Mouse (Mus musculus) lung, embryonic 14.5 days (tissue): ENCODE measurements around the gene Zbtb16. TPM values are rescaled to one million over a fixed set of nuclear protein-coding genes. Genes with fewer than 3 reads are reported as not detected.

Experiments
- ATAC-seq: fragments of 200-750 bp; cut with Nextera tagmentation; 2 replicates; pipeline ENCODE4 v1.8.0; 2017; ENCODE audit warnings: mild to moderate bottlenecking, moderate TSS enrichment, moderate library complexity; ENCODE audit not compliant: insufficient read depth
- DNase-seq: peaks from one replicate; pipeline ENCODE4 v3.0.0-alpha.2; 2015
- H3K27ac ChIP-seq: fragments of 300-500 bp; sonication (generic); 2 replicates; pipeline ENCODE4 v1.5.1; 2014; ENCODE audit warnings: low read depth, mild to moderate bottlenecking, moderate library complexity
- H3K27me3 ChIP-seq: fragments of 300-500 bp; sonication (generic); 2 replicates; pipeline ENCODE4 v1.6.1; 2014; ENCODE audit warnings: low read length, control low read depth; ENCODE audit not compliant: insufficient read depth
- H3K36me3 ChIP-seq: fragments of 300-500 bp; sonication (generic); 2 replicates; pipeline ENCODE4 v1.6.1; 2014; ENCODE audit warnings: control low read depth; ENCODE audit not compliant: insufficient read depth
- H3K4me1 ChIP-seq: fragments of 300-500 bp; sonication (generic); 2 replicates; pipeline ENCODE4 v1.6.1; 2014; ENCODE audit warnings: antibody characterized with exemption, control low read depth; ENCODE audit not compliant: insufficient read depth
- H3K4me2 ChIP-seq: fragments of 300-500 bp; sonication (generic); 2 replicates; pipeline ENCODE4 v1.6.1; 2014; ENCODE audit warnings: mild to moderate bottlenecking
- H3K4me3 ChIP-seq: fragments of 300-500 bp; sonication (generic); 2 replicates; pipeline ENCODE4 v1.5.1; 2014; ENCODE audit warnings: low read depth, low read length
- H3K9ac ChIP-seq: fragments of 300-500 bp; sonication (generic); 2 replicates; pipeline ENCODE4 v1.6.1; 2014
- H3K9me3 ChIP-seq: fragments of 300-500 bp; sonication (generic); 2 replicates; pipeline ENCODE4 v1.6.1; 2016; ENCODE audit warnings: low read depth, low read length, control low read depth
- CTCF ChIP-seq: IDR thresholded peaks from 2 replicates; pipeline ENCODE4 v1.5.1; 2016; ENCODE audit warnings: antibody characterized with exemption, low read depth
- WGBS: fragments of 180-500 bp; shearing (Covaris S2); extraction: QIAGEN DNeasy Blood & Tissue Kit; methylation state at CpG from one replicate; pipeline ENCODE4 v1.1.7; 2014; 5-methylcytosine and 5-hydroxymethylcytosine counted together
- polyA plus RNA-seq: library from polyadenylated mRNA; unstranded; fragments of >200 nt; fragmentation: Nextera tagmentation; extraction: Ambion mirVana; gene quantifications from 2 replicates; pipeline ENCODE4 v1.2.1, GENCODE M21; 2014

Zbtb16 gene
- polyA plus RNA-seq, 1 experiment from 2014 or later, result 0.71 TPM

- no peak for TF ChIP-seq CTCF
- WGBS, result 56% methylated on average over 7 of the region's 7 CpGs
- no peak for DNase-seq
- H3K4me2 ChIP-seq, result no peak overlapping the region
- H3K36me3 ChIP-seq, result no peaks in the 10 kb centered on the region
- H3K4me3 ChIP-seq, result no peak overlapping the region
- H3K27ac ChIP-seq, result no peak overlapping the region
- no peak overlapping the region for H3K9ac ChIP-seq
- no peak for ATAC-seq
- H3K27me3 ChIP-seq, result peaks cover 34% of the 10 kb centered on the region
- no peaks in the 10 kb centered on the region for H3K9me3 ChIP-seq
- no peaks in the 10 kb centered on the region for H3K4me1 ChIP-seq
These were observed 9.6 kb downstream of the Zbtb16 start for GRCm38 (mm10) chr9:48826377-48826889.

- H3K4me2 ChIP-seq, result no peak overlapping the region
These were observed 11.4 kb downstream of the Zbtb16 start for GRCm38 (mm10) chr9:48824533-48825130.

GRCm38 (mm10) chr9:48823851-48824250 is 12.2 kb downstream of the Zbtb16 start:
- H3K4me1 ChIP-seq, result 0 out of 2 replicates have a peak, but pooled peaks cover 3% of the 10 kb centered on the region
- WGBS, result 45% methylated on average over 6 of the region's 6 CpGs

More at GRCm38 (mm10) chr9:48824533-48825130, 11.4 kb downstream of the Zbtb16 start:
- TF ChIP-seq CTCF, result no peak
- Histone ChIP-seq H3K27ac (no peak overlapping the region), H3K27me3 (peaks cover 29% of the 10 kb centered on the region), H3K9me3 (no peaks in the 10 kb centered on the region), H3K4me1 (0 out of 2 replicates have a peak, but pooled peaks cover 3% of the 10 kb centered on the region), H3K36me3 (no peaks in the 10 kb centered on the region), H3K4me3 (no peak overlapping the region), H3K9ac (no peak overlapping the region)
- ATAC-seq, result no peak
- 76% methylated on average over 12 of the region's 12 CpGs for WGBS
- DNase-seq, result no peak

GRCm38 (mm10) chr9:48823319-48823705 is 12.7 kb downstream of the Zbtb16 start:
- H3K4me1 ChIP-seq, result 0 out of 2 replicates have a peak, but pooled peaks cover 3% of the 10 kb centered on the region
- H3K9ac ChIP-seq, result no peak overlapping the region
- H3K9me3 ChIP-seq, result no peaks in the 10 kb centered on the region
- no peak overlapping the region for H3K27ac ChIP-seq
- ATAC-seq (no peak), DNase-seq (no peak)
- no peak overlapping the region for H3K4me3 ChIP-seq
- no peaks in the 10 kb centered on the region for H3K36me3 ChIP-seq
- TF ChIP-seq CTCF, result no peak
- 25% methylated on average over 7 of the region's 7 CpGs for WGBS
- no peak overlapping the region for H3K4me2 ChIP-seq
- H3K27me3 ChIP-seq, result peaks cover 29% of the 10 kb centered on the region

More at GRCm38 (mm10) chr9:48823851-48824250, 12.2 kb downstream of the Zbtb16 start:
- no peak overlapping the region for H3K4me2 ChIP-seq
- no peak overlapping the region for H3K27ac ChIP-seq
- ATAC-seq (no peak), DNase-seq (no peak)
- no peak overlapping the region for H3K4me3 ChIP-seq
- no peaks in the 10 kb centered on the region for H3K9me3 ChIP-seq
- H3K27me3 ChIP-seq, result peaks cover 29% of the 10 kb centered on the region
- no peak overlapping the region for H3K9ac ChIP-seq
- H3K36me3 ChIP-seq, result no peaks in the 10 kb centered on the region
- no peak for TF ChIP-seq CTCF

- no peaks in the 10 kb centered on the region for H3K9me3 ChIP-seq
- no peak overlapping the region for H3K27ac ChIP-seq
- H3K9ac ChIP-seq, result no peak overlapping the region
- ATAC-seq (no peak), DNase-seq (no peak)
- no peak overlapping the region for H3K4me3 ChIP-seq
- H3K27me3 ChIP-seq, result peaks cover 29% of the 10 kb centered on the region
- 17% methylated on average over 18 of the region's 18 CpGs for WGBS
- H3K36me3 ChIP-seq, result no peaks in the 10 kb centered on the region
- H3K4me1 ChIP-seq, result 0 out of 2 replicates have a peak, but pooled peaks cover 3% of the 10 kb centered on the region
- TF ChIP-seq CTCF, result no peak
- no peak overlapping the region for H3K4me2 ChIP-seq
These were observed 13.3 kb downstream of the Zbtb16 start for GRCm38 (mm10) chr9:48822586-48823318.

GRCm38 (mm10) chr9:48821916-48822585 is 14.0 kb downstream of the Zbtb16 start:
- WGBS, result 72% methylated on average over 15 of the region's 15 CpGs
- DNase-seq, result no peak
- H3K27ac ChIP-seq, result no peak overlapping the region

More at GRCm38 (mm10) chr9:48821916-48822585, 14.0 kb downstream of the Zbtb16 start:
- TF ChIP-seq CTCF, result no peak
- no peak for ATAC-seq
- no peak overlapping the region for H3K9ac ChIP-seq
- H3K4me2 ChIP-seq, result no peak overlapping the region
- no peaks in the 10 kb centered on the region for H3K9me3 ChIP-seq
- no peaks in the 10 kb centered on the region for H3K36me3 ChIP-seq
- H3K4me1 ChIP-seq, result 0 out of 2 replicates have a peak, but pooled peaks cover 3% of the 10 kb centered on the region
- H3K27me3 ChIP-seq, result peaks cover 29% of the 10 kb centered on the region
- no peak overlapping the region for H3K4me3 ChIP-seq
